Mouse (Mus musculus) limb, embryonic 11.5 days (tissue): ENCODE measurements at regions not wholly inside any gene's neighbourhood (a gene's known extent, or its start where the extent isn't known, plus 50 kb on each side); places are given as distances from the start of the nearest gene placed in this dataset.
"Not testable (repeated sequence)": the region's sequence is repeated elsewhere in the genome, so short reads cannot be mapped to it uniquely, and the experiment has no call there.

Experiments
- ATAC-seq: fragments of 200-750 bp; cut with Nextera tagmentation; 2 replicates; pipeline ENCODE4 v1.8.0; 2017; ENCODE audit warnings: low read depth; ENCODE audit not compliant: insufficient number of reproducible peaks, low FRiP score, low TSS enrichment
- DNase-seq: peaks from one replicate; pipeline ENCODE4 v3.0.0-alpha.2; 2015; ENCODE audit warnings: low spot score
- H3K27ac ChIP-seq: fragments of 300-500 bp; sonication (generic); replicated peaks from 2 replicates; pipeline ENCODE4 v1.5.1; 2014; ENCODE audit warnings: low read depth, mild to moderate bottlenecking, low read length
- H3K27me3 ChIP-seq: fragments of 300-500 bp; sonication (generic); 2 replicates; pipeline ENCODE4 v1.6.1; 2014; ENCODE audit warnings: mild to moderate bottlenecking, low read length, mixed read lengths; ENCODE audit not compliant: control insufficient read depth, insufficient read depth
- H3K36me3 ChIP-seq: fragments of 300-500 bp; sonication (generic); 2 replicates; pipeline ENCODE4 v1.6.1; 2014; ENCODE audit warnings: mild to moderate bottlenecking, low read length, moderate library complexity, mixed read lengths; ENCODE audit not compliant: control insufficient read depth, insufficient read depth
- H3K4me1 ChIP-seq: fragments of 300-500 bp; sonication (generic); 2 replicates; pipeline ENCODE4 v1.6.1; 2014; ENCODE audit warnings: low read length, mixed read lengths; ENCODE audit not compliant: control insufficient read depth, insufficient read depth
- H3K4me2 ChIP-seq: fragments of 300-500 bp; sonication (generic); 2 replicates; pipeline ENCODE4 v1.6.1; 2014; ENCODE audit warnings: low read depth, mild to moderate bottlenecking, moderate library complexity; ENCODE audit not compliant: severe bottlenecking
- H3K4me3 ChIP-seq: fragments of 300-500 bp; sonication (generic); 2 replicates; pipeline ENCODE4 v1.5.1; 2014; ENCODE audit warnings: low read depth, low read length
- H3K9ac ChIP-seq: fragments of 300-500 bp; sonication (generic); 2 replicates; pipeline ENCODE4 v1.6.1; 2014; ENCODE audit warnings: mild to moderate bottlenecking, low read length
- H3K9me3 ChIP-seq: fragments of 300-500 bp; sonication (generic); 2 replicates; pipeline ENCODE4 v1.6.1; 2016; ENCODE audit warnings: low read length; ENCODE audit not compliant: control insufficient read depth
- WGBS: fragments of 180-500 bp; shearing (Covaris S2); extraction: QIAGEN DNeasy Blood & Tissue Kit; methylation state at CpG from one replicate; pipeline ENCODE4 v1.1.7; 2014; 5-methylcytosine and 5-hydroxymethylcytosine counted together

DNA sequence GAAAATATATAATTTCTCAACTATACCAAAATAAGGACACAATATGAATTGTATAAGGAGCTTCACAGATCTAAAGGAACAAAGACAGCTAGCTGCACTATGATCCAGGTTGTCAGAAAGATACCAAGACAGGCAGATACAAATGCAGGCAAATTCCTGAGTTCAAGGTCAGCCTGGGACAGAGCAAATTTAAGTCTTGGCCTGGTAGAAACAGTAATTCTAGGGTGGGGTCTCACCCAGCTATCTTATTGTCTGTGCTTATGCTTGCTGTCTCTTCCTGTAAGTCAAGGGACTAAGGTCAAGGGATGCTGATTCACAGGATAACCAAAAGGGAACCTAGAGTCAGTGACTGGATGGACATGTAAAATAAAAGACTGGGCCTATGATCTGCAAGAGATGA lies 250.4 kb downstream of the Nucb2 start:
- Histone ChIP-seq H3K9me3 (no peaks in the 10 kb centered on the region), H3K9ac (no peak overlapping the region), H3K4me3 (no peak overlapping the region), H3K4me2 (no peak overlapping the region), H3K27me3 (no peaks in the 10 kb centered on the region), H3K4me1 (no peaks in the 10 kb centered on the region), H3K27ac (no peak overlapping the region), H3K36me3 (no peaks in the 10 kb centered on the region)
- DNase-seq (no peak), ATAC-seq (no peak)

- H3K4me2 ChIP-seq, H3K27ac ChIP-seq, DNase-seq, H3K36me3 ChIP-seq, H3K4me3 ChIP-seq, H3K9ac ChIP-seq, H3K4me1 ChIP-seq, H3K27me3 ChIP-seq, H3K9me3 ChIP-seq, ATAC-seq: not testable (repeated sequence)
- 92% methylated on average over 19 of the region's 19 CpGs for WGBS
Measured at GRCm38 (mm10) chr7:116792181-116792580, 288.0 kb downstream of the Nucb2 start.

GRCm38 (mm10) chr7:116808475-116808874 lies 304.3 kb downstream of the Nucb2 start:
- Histone ChIP-seq H3K9me3 (no peaks in the 10 kb centered on the region), H3K27ac (no peak overlapping the region), H3K4me3 (no peak overlapping the region), H3K36me3 (no peaks in the 10 kb centered on the region), H3K9ac (no peak overlapping the region), H3K4me1 (no peaks in the 10 kb centered on the region), H3K27me3 (no peaks in the 10 kb centered on the region), H3K4me2 (no peak overlapping the region)
- DNase-seq, result no peak
- WGBS, result 48% methylated on average over 3 of the region's 3 CpGs
- ATAC-seq, result no peak

GRCm38 (mm10) chr7:116816494-116816893 lies 312.3 kb downstream of the Nucb2 start:
- no peak for DNase-seq
- H3K27ac ChIP-seq, result no peak overlapping the region
- no peaks in the 10 kb centered on the region for H3K9me3 ChIP-seq

DNA sequence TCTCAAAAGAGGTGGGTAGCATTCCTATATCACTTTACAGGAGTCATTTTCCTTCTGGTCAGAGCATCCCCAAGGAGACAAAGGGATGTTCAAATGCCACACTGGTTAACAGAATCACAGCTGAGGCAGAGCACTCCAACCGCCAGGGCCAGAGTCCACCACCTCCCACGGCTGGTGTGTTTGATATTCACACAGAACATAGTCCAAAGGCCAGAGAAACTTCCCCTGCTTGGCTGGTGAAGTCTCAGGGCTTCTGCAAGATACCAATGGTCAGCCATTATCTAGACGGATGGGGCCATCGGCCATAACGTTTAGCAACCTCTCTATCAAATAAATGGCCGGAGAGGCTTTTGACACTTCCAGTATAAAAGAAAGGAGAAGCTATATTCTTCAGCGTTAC lies 313.8 kb downstream of the Nucb2 start:
- H3K9ac ChIP-seq, result no peak overlapping the region
- H3K4me1 ChIP-seq, result no peaks in the 10 kb centered on the region
- no peaks in the 10 kb centered on the region for H3K27me3 ChIP-seq
- H3K27ac ChIP-seq, result no peak overlapping the region
- 86% methylated on average over 7 of the region's 7 CpGs for WGBS
- H3K4me3 ChIP-seq, result no peak overlapping the region
- no peak overlapping the region for H3K4me2 ChIP-seq
- H3K9me3 ChIP-seq, result no peaks in the 10 kb centered on the region
- DNase-seq (no peak), ATAC-seq (no peak)
- no peaks in the 10 kb centered on the region for H3K36me3 ChIP-seq

More at GRCm38 (mm10) chr7:116816494-116816893, 312.3 kb downstream of the Nucb2 start:
- no peak overlapping the region for H3K4me3 ChIP-seq
- no peaks in the 10 kb centered on the region for H3K36me3 ChIP-seq
- H3K4me2 ChIP-seq, result no peak overlapping the region
- H3K27me3 ChIP-seq, result no peaks in the 10 kb centered on the region
- H3K9ac ChIP-seq, result no peak overlapping the region
- ATAC-seq, result no peak
- WGBS, result 93% methylated on average over 2 of the region's 2 CpGs
- no peaks in the 10 kb centered on the region for H3K4me1 ChIP-seq

DNA sequence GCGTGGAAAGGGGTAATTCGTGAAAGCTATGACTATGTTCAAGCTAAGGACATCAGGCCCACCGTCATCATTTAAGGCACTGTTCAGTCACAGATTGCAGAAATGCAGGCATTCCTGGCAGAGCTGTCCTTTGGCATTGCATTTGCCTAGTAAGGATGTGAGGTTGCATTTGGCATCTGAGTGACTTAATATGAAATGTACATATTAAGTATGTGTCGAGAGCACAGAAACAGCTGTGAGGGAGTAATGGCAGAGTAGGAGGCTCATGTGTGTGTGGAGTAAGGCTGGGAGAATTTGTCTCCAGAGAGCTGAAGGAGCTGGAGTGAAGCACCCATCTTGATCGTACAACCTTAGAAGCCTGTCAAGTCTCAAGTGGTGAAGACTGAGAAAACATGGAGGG lies 316.4 kb downstream of the Nucb2 start:
- no peak overlapping the region for H3K4me3 ChIP-seq
- DNase-seq, result no peak
- H3K4me2 ChIP-seq, result no peak overlapping the region
- H3K9ac ChIP-seq, result no peak overlapping the region
- no peaks in the 10 kb centered on the region for H3K4me1 ChIP-seq
- no peak overlapping the region for H3K27ac ChIP-seq
- H3K9me3 ChIP-seq, result no peaks in the 10 kb centered on the region
- no peak for ATAC-seq
- no peaks in the 10 kb centered on the region for H3K36me3 ChIP-seq
- WGBS, result 87% methylated on average over 5 of the region's 5 CpGs
- no peaks in the 10 kb centered on the region for H3K27me3 ChIP-seq

GRCm38 (mm10) chr7:116842894-116843293 lies 338.7 kb downstream of the Nucb2 start:
- ATAC-seq (no peak), DNase-seq (no peak)
- no peak overlapping the region for H3K4me2 ChIP-seq
- H3K4me3 ChIP-seq, result no peak overlapping the region
- no peaks in the 10 kb centered on the region for H3K36me3 ChIP-seq
- no peak overlapping the region for H3K9ac ChIP-seq
- H3K4me1 ChIP-seq, result no peaks in the 10 kb centered on the region
- H3K27me3 ChIP-seq, result no peaks in the 10 kb centered on the region
- WGBS, result 16% methylated on average over 3 of the region's 3 CpGs
- no peak overlapping the region for H3K27ac ChIP-seq
- no peaks in the 10 kb centered on the region for H3K9me3 ChIP-seq

DNA sequence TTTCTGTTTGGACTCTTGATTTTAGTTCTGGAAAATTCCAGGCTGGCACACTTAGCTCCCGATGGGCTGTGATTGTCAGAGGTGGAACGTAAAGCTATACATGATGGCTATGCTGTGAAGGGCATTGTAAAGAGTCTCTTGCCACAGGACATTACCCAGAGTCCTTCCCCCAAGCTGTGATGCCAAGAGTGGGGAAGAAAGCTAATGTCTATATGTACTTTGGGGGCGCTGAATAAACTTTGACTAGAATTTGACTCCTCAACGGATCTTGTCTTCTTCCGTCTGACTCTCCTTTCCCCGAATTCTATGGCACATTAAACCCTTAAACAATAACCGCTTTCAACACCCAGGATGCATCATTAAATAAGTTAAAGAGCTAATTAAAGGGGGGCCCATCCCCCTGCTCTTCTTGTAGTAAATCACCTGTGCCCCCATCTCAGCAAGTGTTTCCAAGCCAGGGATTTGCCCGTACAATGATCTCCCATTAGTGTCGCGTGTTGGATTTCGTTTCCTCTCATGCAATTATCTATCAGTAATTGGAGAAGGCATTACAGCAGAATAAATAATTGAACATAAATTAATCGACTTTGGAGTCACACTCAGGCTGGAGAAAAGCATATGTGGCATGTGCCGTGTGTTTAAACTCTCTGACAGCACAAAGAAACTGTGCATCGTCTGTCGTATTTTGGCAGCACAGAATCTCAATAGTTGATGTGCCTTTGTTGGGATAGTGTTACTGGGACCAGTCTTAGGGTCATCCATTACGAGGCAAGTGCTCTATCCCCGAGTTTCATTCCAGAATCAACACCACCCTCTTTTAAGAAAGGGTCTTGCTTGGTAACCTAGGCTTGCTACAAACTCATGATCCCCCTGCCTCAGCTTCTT lies 343.9 kb downstream of the Nucb2 start:
- WGBS, result 75% methylated on average over 17 of the region's 17 CpGs
- H3K27me3 ChIP-seq, result no peaks in the 10 kb centered on the region
- no peak overlapping the region for H3K4me2 ChIP-seq
- ATAC-seq, result no peak
- no peaks in the 10 kb centered on the region for H3K4me1 ChIP-seq
- H3K27ac ChIP-seq, result no peak overlapping the region
- H3K4me3 ChIP-seq, result no peak overlapping the region
- DNase-seq, result no peak
- no peaks in the 10 kb centered on the region for H3K9me3 ChIP-seq
- H3K36me3 ChIP-seq, result no peaks in the 10 kb centered on the region
- H3K9ac ChIP-seq, result no peak overlapping the region

- H3K27ac ChIP-seq, result no peak overlapping the region
- no peak overlapping the region for H3K9ac ChIP-seq
- H3K9me3 ChIP-seq, result no peaks in the 10 kb centered on the region
- DNase-seq, result no peak
- H3K4me3 ChIP-seq, result no peak overlapping the region
- WGBS, result 87% methylated on average over 3 of the region's 3 CpGs
- no peak for ATAC-seq
- no peaks in the 10 kb centered on the region for H3K4me1 ChIP-seq
- no peaks in the 10 kb centered on the region for H3K36me3 ChIP-seq
- no peak overlapping the region for H3K4me2 ChIP-seq
- H3K27me3 ChIP-seq, result no peaks in the 10 kb centered on the region
Measured at GRCm38 (mm10) chr7:116853351-116853750, 349.2 kb downstream of the Nucb2 start.
